In genomic region chr1:131528561-131529166, GRCm38 (mm10) we compare ENCODE assay signal across 8 mouse cellular contexts. TPM values are rescaled to one million over a fixed set of nuclear protein-coding genes. Genes with fewer than 3 reads are reported as not detected.
DNase-seq lines count a peak whose midpoint lies in the region; ATAC-seq and TF ChIP-seq lines count a peak whose summit lies in the region.

No protein-coding gene starts in this region.

- H3K9ac ChIP-seq in heart, postnatal 0 days (replicated peaks; ENCODE audit: low read depth, low read length), result peak overlapping the region; percentile 58

- H3K4me3 ChIP-seq in kidney, adult 2 months (ENCODE audit: insufficient read depth, low read depth, low read length), result peak overlapping the region; percentile 85; the same call in 1 of the 2 replicates
- H3K4me3 ChIP-seq in heart, postnatal 0 days (ENCODE audit: low read depth, low read length), result peak overlapping the region; percentile 72

- no peak for DNase-seq in kidney, adult 2 months
- no peak for DNase-seq in kidney, adult 18-20 months
- DNase-seq in Muller cell, postnatal 12 days (ENCODE audit: inconsistent ontology term), result peak; percentile 50
- DNase-seq in heart, postnatal 0 days (ENCODE audit: low spot score), result no peak
- peak; percentile 2 for DNase-seq in lung, postnatal 10 days
- no peak for DNase-seq in urinary bladder, postnatal 14 days (ENCODE audit: low spot score)
- DNase-seq in adrenal gland, postnatal 14 days, result no peak

- H3K36me3 ChIP-seq in kidney, adult 2 months (ENCODE audit: control insufficient read depth, insufficient read depth, low read length), result no peaks in the 10 kb centered on the region
- H3K36me3 ChIP-seq in heart, postnatal 0 days (replicated peaks; ENCODE audit: control insufficient read depth, insufficient read depth, low read length), result no peaks in the 10 kb centered on the region

- TF ChIP-seq EP300 in heart, postnatal 0 days (IDR thresholded peaks at IDR 0.05; ENCODE audit: low read depth), result no peak

- H3K4me1 ChIP-seq in kidney, adult 2 months (ENCODE audit: control insufficient read depth, insufficient read depth, low read length), result peaks cover 6% of the 10 kb centered on the region
- H3K4me1 ChIP-seq in heart, postnatal 0 days (ENCODE audit: control insufficient read depth, insufficient read depth), result peaks cover 27% of the 10 kb centered on the region

- H3K4me2 ChIP-seq in heart, postnatal 0 days (ENCODE audit: low read depth, low read length), result peak overlapping the region; percentile 85

- TF ChIP-seq CTCF in kidney, adult 2 months (conservative IDR thresholded peaks at IDR 0.05; ENCODE audit: insufficient read depth, insufficient read length, low read depth, low read length), result no peak
- TF ChIP-seq CTCF in heart, postnatal 0 days (IDR thresholded peaks at IDR 0.05; ENCODE audit: low read depth), result no peak

- 8% methylated on average over 9 of the region's 9 CpGs for WGBS in kidney, adult 2 months
- WGBS in heart, postnatal 0 days, result under 1% methylated on average over 9 of the region's 9 CpGs

- no peak for TF ChIP-seq POLR2A in kidney, adult 2 months (IDR thresholded peaks at IDR 0.05; ENCODE audit: low read depth, low read length)

- H3K27ac ChIP-seq in kidney, adult 2 months (ENCODE audit: insufficient read depth, low read depth, low read length), result no peak overlapping the region
- peak overlapping the region; percentile 77 for H3K27ac ChIP-seq in heart, postnatal 0 days (ENCODE audit: low read depth)

- H3K27me3 ChIP-seq in kidney, adult 2 months (replicated peaks; ENCODE audit: control insufficient read depth, insufficient read depth, low read length), result no peaks in the 10 kb centered on the region
- H3K27me3 ChIP-seq in heart, postnatal 0 days (ENCODE audit: control insufficient read depth, insufficient read depth, low read length), result no peaks in the 10 kb centered on the region

- H3K9me3 ChIP-seq in heart, postnatal 0 days (replicated peaks; ENCODE audit: control insufficient read depth, low read length), result no peaks in the 10 kb centered on the region

- no peak for ATAC-seq in heart, postnatal 0 days (ENCODE audit: insufficient read depth, low read depth)
- no peak for ATAC-seq in inflammation-experienced regulatory T-cells, adult 6 months

RNA-seq across cellular contexts. Expression of gene Fam72a, which starts 1.0 kb away (rescaled TPM):
- 0.05 and 0.08 TPM in 2 replicates for polyA plus RNA-seq in kidney, adult 2 months (2012; rRNA removed)
- not detected in 2 replicates for total RNA-seq in heart, postnatal 0 days (2014; rRNA removed; ENCODE audit: low replicate concordance)
- polyA plus RNA-seq in heart, postnatal 0 days (2015; fragmentation: Nextera tagmentation; extraction: Ambion mirVana), result 1.1 and 1.6 TPM in 2 replicates
- 1 to 10 TPM in 1 of 3 experiments, under 1 TPM in 2; 0.59 to 1.4 (median 0.66) TPM for polyA plus RNA-seq in inflammation-experienced regulatory T-cells, adult 6 months (2017; shearing (Covaris generic))
- total RNA-seq in adrenal gland, postnatal 14 days (2021), result 1.2 and 1.3 TPM in 2 replicates

RNA-seq across cellular contexts. Expression of gene Srgap2, which starts 1.5 kb away (rescaled TPM):
- polyA plus RNA-seq in kidney, adult 2 months (2012; rRNA removed), result 11.3 and 13.0 TPM in 2 replicates
- total RNA-seq in heart, postnatal 0 days (2014; rRNA removed; ENCODE audit: low replicate concordance), result 18.1 and 29.7 TPM in 2 replicates
- 5.9 and 6.4 TPM in 2 replicates for polyA plus RNA-seq in heart, postnatal 0 days (2015; fragmentation: Nextera tagmentation; extraction: Ambion mirVana)
- 10 to 100 TPM; 27.3 to 33.0 (median 30.0) TPM for polyA plus RNA-seq in inflammation-experienced regulatory T-cells, adult 6 months (2017; shearing (Covaris generic))
- 29.0 and 31.9 TPM in 2 replicates for total RNA-seq in adrenal gland, postnatal 14 days (2021)

Comparison
In these comparisons a context has a peak if more than half of its experiments do, and no peak if none do; other contexts are left out.
1. DNase-seq: peak in Muller cell, postnatal 12 days (single experiment) and lung, postnatal 10 days (single experiment); none in kidney, adult 2 months (single experiment), kidney, adult 18-20 months (single experiment), heart, postnatal 0 days (single experiment), urinary bladder, postnatal 14 days (single experiment) and adrenal gland, postnatal 14 days (single experiment).